Mouse (Mus musculus): Measurements from ENCODE around the gene Olfr497. TPM values are rescaled to one million over a fixed set of nuclear protein-coding genes. Genes with fewer than 3 reads are reported as not detected.

Olfr497 gene
- polyA plus RNA-seq (2015; fragmentation: Nextera tagmentation; extraction: Ambion mirVana), result not detected in 2 replicates

DNA sequence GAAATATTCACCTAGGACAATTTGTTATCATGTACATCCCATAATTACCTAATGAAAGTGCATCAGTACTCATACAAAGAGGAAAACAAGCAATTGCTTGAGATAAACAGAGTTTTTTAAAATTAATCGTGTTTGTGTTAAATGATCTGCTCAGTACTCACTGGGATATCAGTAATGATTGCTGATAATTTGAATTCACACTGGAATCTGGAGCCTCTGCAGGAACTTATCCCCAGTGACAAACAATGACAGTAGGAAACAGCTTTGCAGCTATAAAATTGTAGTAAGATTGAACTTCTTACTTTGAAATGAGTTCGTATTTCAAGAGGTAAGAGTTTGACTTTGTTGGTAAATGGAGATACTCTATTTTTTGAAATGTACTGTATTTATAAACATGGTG, at the start of gene Olfr497:
Gene Olfr497, plus strand, starts transcription at position 301 of the 400 bp plus-strand sequence.
- Histone ChIP-seq H3K4me1 (replicated peaks) (no peaks in the 10 kb centered on the region), H3K9ac (no peak within 1 kb of the TSS), H3K4me2 (no peak within 1 kb of the TSS), H3K27ac (replicated peaks) (no peak within 1 kb of the TSS), H3K9me3 (no peaks in the 10 kb centered on the region), H3K27me3 (no peaks in the 10 kb centered on the region), H3K4me3 (no peak within 1 kb of the TSS), H3K36me3 (no peaks in the 10 kb centered on the region)
- ATAC-seq (ENCODE audit: low read depth), result no peak
- 84% methylated on average over 2 of the region's 2 CpGs for WGBS

DNA sequence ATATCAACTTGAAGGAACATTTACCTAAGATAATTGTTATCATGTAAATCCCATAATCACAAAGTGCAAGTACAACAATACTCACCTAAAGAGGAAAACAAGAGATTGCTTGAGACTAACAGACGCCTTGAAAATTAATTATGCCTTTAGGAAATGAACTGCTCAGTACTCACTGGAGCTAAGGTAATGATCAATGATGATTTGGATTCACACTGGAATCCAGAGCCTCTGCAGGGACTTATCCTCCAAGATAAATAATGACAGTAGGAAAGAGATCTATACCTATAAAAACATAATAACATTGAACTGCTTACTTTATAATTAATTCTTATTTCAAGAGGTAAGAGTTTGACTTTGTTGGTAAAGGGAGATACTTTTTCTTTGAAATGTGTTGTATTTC, 27.4 kb upstream of the Olfr497 start, which contains the start of gene Olfr495:
Gene Olfr495, plus strand, starts transcription at position 301 of the 400 bp plus-strand sequence.
- Histone ChIP-seq H3K36me3 (no peaks in the 10 kb centered on the region), H3K4me3 (no peak within 1 kb of the TSS), H3K27me3 (no peaks in the 10 kb centered on the region), H3K9me3 (no peaks in the 10 kb centered on the region), H3K27ac (replicated peaks) (no peak within 1 kb of the TSS), H3K4me1 (replicated peaks) (no peaks in the 10 kb centered on the region), H3K4me2 (no peak within 1 kb of the TSS), H3K9ac (no peak within 1 kb of the TSS)
- WGBS, result 82% methylated on average over 1 of the region's 1 CpGs
- no peak for ATAC-seq (ENCODE audit: low read depth)

DNA sequence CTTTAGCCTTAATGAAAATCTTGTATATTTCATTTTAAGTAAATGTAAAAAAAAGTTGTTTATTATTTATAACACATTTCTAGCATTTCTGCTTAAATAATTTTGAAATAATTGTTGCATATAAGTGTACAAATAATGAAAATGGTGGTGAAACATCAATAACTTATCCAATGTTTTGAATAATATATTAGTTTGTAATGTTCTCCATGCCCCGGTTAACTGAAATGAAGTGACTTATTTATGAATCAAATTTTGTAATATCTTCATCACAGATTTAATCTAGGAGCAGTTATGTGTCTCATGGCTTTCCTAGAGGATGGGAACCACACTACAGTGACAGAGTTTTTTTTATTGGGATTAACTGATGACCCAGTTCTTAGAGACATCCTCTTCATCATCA, 44.8 kb downstream of the Olfr497 start, which contains the start of gene Olfr498:
Gene Olfr498, plus strand, starts transcription at position 301 of the 400 bp plus-strand sequence.
- H3K4me1 ChIP-seq (replicated peaks), result no peaks in the 10 kb centered on the region
- H3K4me2 ChIP-seq, result no peak within 1 kb of the TSS
- H3K36me3 ChIP-seq, result no peaks in the 10 kb centered on the region
- WGBS, result 92% methylated on average over 1 of the region's 1 CpGs
- no peaks in the 10 kb centered on the region for H3K9me3 ChIP-seq
- no peaks in the 10 kb centered on the region for H3K27me3 ChIP-seq
- H3K27ac ChIP-seq (replicated peaks), result no peak within 1 kb of the TSS
- no peak within 1 kb of the TSS for H3K9ac ChIP-seq
- H3K4me3 ChIP-seq, result no peak within 1 kb of the TSS
- no peak for ATAC-seq (ENCODE audit: low read depth)

Other genes starting within 250 kb of the Olfr497 start
- not detected in 2 replicates for gene Olfr486, start 247.7 kb upstream of the Olfr497 start, polyA plus RNA-seq (2015; fragmentation: Nextera tagmentation; extraction: Ambion mirVana)
- gene Olfr487, start 205.8 kb upstream of the Olfr497 start, polyA plus RNA-seq (2015; fragmentation: Nextera tagmentation; extraction: Ambion mirVana), result not detected in 2 replicates
- gene Olfr488, start 162.1 kb upstream of the Olfr497 start, polyA plus RNA-seq (2015; fragmentation: Nextera tagmentation; extraction: Ambion mirVana), result not detected in 2 replicates
- not detected in 2 replicates for gene Olfr490, start 131.5 kb upstream of the Olfr497 start, polyA plus RNA-seq (2015; fragmentation: Nextera tagmentation; extraction: Ambion mirVana)
- not detected in 2 replicates for gene Olfr491, start 107.0 kb upstream of the Olfr497 start, polyA plus RNA-seq (2015; fragmentation: Nextera tagmentation; extraction: Ambion mirVana)
- gene Olfr492, start 96.7 kb upstream of the Olfr497 start, polyA plus RNA-seq (2015; fragmentation: Nextera tagmentation; extraction: Ambion mirVana), result not detected in 2 replicates
- not detected in 2 replicates for gene Olfr493, start 73.4 kb upstream of the Olfr497 start, polyA plus RNA-seq (2015; fragmentation: Nextera tagmentation; extraction: Ambion mirVana)
- not detected in 2 replicates for gene Olfr494, start 55.1 kb upstream of the Olfr497 start, polyA plus RNA-seq (2015; fragmentation: Nextera tagmentation; extraction: Ambion mirVana)
- gene Olfr495, start 27.3 kb upstream of the Olfr497 start, polyA plus RNA-seq (2015; fragmentation: Nextera tagmentation; extraction: Ambion mirVana), result not detected in 2 replicates
- gene Olfr498, start 44.9 kb downstream of the Olfr497 start, polyA plus RNA-seq (2015; fragmentation: Nextera tagmentation; extraction: Ambion mirVana), result not detected in 2 replicates
- gene Olfr502, start 104.6 kb downstream of the Olfr497 start, polyA plus RNA-seq (2015; fragmentation: Nextera tagmentation; extraction: Ambion mirVana), result not detected in 2 replicates
- not detected in 2 replicates for gene Olfr503, start 124.1 kb downstream of the Olfr497 start, polyA plus RNA-seq (2015; fragmentation: Nextera tagmentation; extraction: Ambion mirVana)
- not detected in 2 replicates for gene Olfr504, start 145.4 kb downstream of the Olfr497 start, polyA plus RNA-seq (2015; fragmentation: Nextera tagmentation; extraction: Ambion mirVana)
- gene Olfr506, start 190.4 kb downstream of the Olfr497 start, polyA plus RNA-seq (2015; fragmentation: Nextera tagmentation; extraction: Ambion mirVana), result 0.06 TPM in 1 of 2 replicates, not detected in the other
- gene Olfr507, start 201.4 kb downstream of the Olfr497 start, polyA plus RNA-seq (2015; fragmentation: Nextera tagmentation; extraction: Ambion mirVana), result not detected in 2 replicates
- gene Olfr508, start 209.6 kb downstream of the Olfr497 start, polyA plus RNA-seq (2015; fragmentation: Nextera tagmentation; extraction: Ambion mirVana), result not detected in 2 replicates
- gene Olfr509, start 231.5 kb downstream of the Olfr497 start, polyA plus RNA-seq (2015; fragmentation: Nextera tagmentation; extraction: Ambion mirVana), result 0.06 TPM in 1 of 2 replicates, not detected in the other
- not detected in 2 replicates for gene Olfr510, start 246.0 kb downstream of the Olfr497 start, polyA plus RNA-seq (2015; fragmentation: Nextera tagmentation; extraction: Ambion mirVana)

Measured in neural tube, embryonic 13.5 days (tissue).